Mouse (Mus musculus) cortical plate, adult 2 months (tissue): ENCODE measurements at regions not wholly inside any gene's neighbourhood (a gene's known extent, or its start where the extent isn't known, plus 50 kb on each side); places are given as distances from the start of the nearest gene placed in this dataset.

Source experiments
- CTCF ChIP-seq: fragments of 200-500 bp; IDR thresholded peaks from 2 replicates; pipeline ENCODE4 v1.5.1; 2011; ENCODE audit warnings: mild to moderate bottlenecking, control low read depth, low read length; ENCODE audit not compliant: insufficient read depth; ENCODE audit errors: extremely low read depth
- POLR2A ChIP-seq: fragments of 200-500 bp; IDR thresholded peaks from 2 replicates; pipeline ENCODE4 v1.6.1; 2011; ENCODE audit warnings: mild to moderate bottlenecking, low read length, control low read depth; ENCODE audit not compliant: insufficient read depth; ENCODE audit errors: extremely low read depth

- no peak for TF ChIP-seq CTCF
- TF ChIP-seq POLR2A, result no peak
Measured at GRCm38 (mm10) chr3:61072330-61072729, 69.7 kb downstream of the P2ry1 start.
